Mouse (Mus musculus): Measurements from ENCODE around the gene Dmpk.

- TF ChIP-seq POLR2A (IDR thresholded peaks at IDR 0.05; ENCODE audit: low read depth, low read length): no peak
- no peak for TF ChIP-seq CTCF (IDR thresholded peaks at IDR 0.05; ENCODE audit: extremely low read depth, insufficient read depth, insufficient read length, insufficient replicate concordance)
Observed at GRCm38 (mm10) chr7:19130657-19131056, 47.0 kb downstream of the Dmpk start.
